Mouse (Mus musculus): Measurements from ENCODE around the gene Zfhx3.

Zfhx3 gene

GRCm38 (mm10) chr8:108537686-108538551 lies 595.5 kb downstream of the Zfhx3 start:
- DNase-seq (ENCODE audit: low read depth, low spot score), result peak; percentile 51

GRCm38 (mm10) chr8:108538929-108539555 lies 596.6 kb downstream of the Zfhx3 start:
- no peak for DNase-seq (ENCODE audit: low read depth, low spot score)

- no peak for DNase-seq (ENCODE audit: low read depth, low spot score)
These were observed 610.1 kb downstream of the Zfhx3 start for GRCm38 (mm10) chr8:108552518-108552917.

GRCm38 (mm10) chr8:108553808-108554577 lies 611.5 kb downstream of the Zfhx3 start:
- DNase-seq (ENCODE audit: low read depth, low spot score), result no peak

- DNase-seq (ENCODE audit: low read depth, low spot score), result no peak
These were observed 612.3 kb downstream of the Zfhx3 start for GRCm38 (mm10) chr8:108554578-108555245.

- DNase-seq (ENCODE audit: low read depth, low spot score), result no peak
These were observed 621.0 kb downstream of the Zfhx3 start for GRCm38 (mm10) chr8:108563420-108563819.

- DNase-seq (ENCODE audit: low read depth, low spot score), result no peak
These were observed 621.6 kb downstream of the Zfhx3 start for GRCm38 (mm10) chr8:108563934-108564564.

- peak; percentile 59 for DNase-seq (ENCODE audit: low read depth, low spot score)
These were observed 623.6 kb downstream of the Zfhx3 start for GRCm38 (mm10) chr8:108566035-108566434.

GRCm38 (mm10) chr8:108573295-108574017 lies 631.0 kb downstream of the Zfhx3 start:
- no peak for DNase-seq (ENCODE audit: low read depth, low spot score)

- DNase-seq (ENCODE audit: low read depth, low spot score), result peak; percentile 45
These were observed 631.7 kb downstream of the Zfhx3 start for GRCm38 (mm10) chr8:108574101-108574500.

- DNase-seq (ENCODE audit: low read depth, low spot score), result no peak
These were observed 635.1 kb downstream of the Zfhx3 start for GRCm38 (mm10) chr8:108577571-108577970.

- DNase-seq (ENCODE audit: low read depth, low spot score), result no peak
These were observed 635.9 kb downstream of the Zfhx3 start for GRCm38 (mm10) chr8:108578388-108578787.

GRCm38 (mm10) chr8:108579808-108580207 lies 637.4 kb downstream of the Zfhx3 start:
- no peak for DNase-seq (ENCODE audit: low read depth, low spot score)

- no peak for DNase-seq (ENCODE audit: low read depth, low spot score)
These were observed 637.9 kb downstream of the Zfhx3 start for GRCm38 (mm10) chr8:108580364-108580763.

- DNase-seq (ENCODE audit: low read depth, low spot score), result no peak
These were observed 639.1 kb downstream of the Zfhx3 start for GRCm38 (mm10) chr8:108581557-108581956.

GRCm38 (mm10) chr8:108582251-108582650 lies 639.8 kb downstream of the Zfhx3 start:
- no peak for DNase-seq (ENCODE audit: low read depth, low spot score)

GRCm38 (mm10) chr8:108583261-108583660 lies 640.8 kb downstream of the Zfhx3 start:
- DNase-seq (ENCODE audit: low read depth, low spot score), result no peak

- no peak for DNase-seq (ENCODE audit: low read depth, low spot score)
These were observed 641.6 kb downstream of the Zfhx3 start for GRCm38 (mm10) chr8:108583867-108584661.

GRCm38 (mm10) chr8:108584662-108584978 lies 642.2 kb downstream of the Zfhx3 start:
- DNase-seq (ENCODE audit: low read depth, low spot score), result no peak

GRCm38 (mm10) chr8:108591037-108591436 lies 648.6 kb downstream of the Zfhx3 start:
- no peak for DNase-seq (ENCODE audit: low read depth, low spot score)

All from brain, adult 2 months (tissue).